Mouse (Mus musculus): Measurements from ENCODE around the gene Csf2.

GRCm38 (mm10) chr11:54217384-54217783, 32.1 kb downstream of the Csf2 start:
- TF ChIP-seq POLR2A (IDR thresholded peaks at IDR 0.05; ENCODE audit: extremely low read depth, insufficient read depth, low read length) (no peak), CTCF (IDR thresholded peaks at IDR 0.05; ENCODE audit: extremely low read depth, insufficient read depth, low read length) (no peak)
